ENCODE assay signal across 8 mouse cellular contexts in the genomic region with DNA sequence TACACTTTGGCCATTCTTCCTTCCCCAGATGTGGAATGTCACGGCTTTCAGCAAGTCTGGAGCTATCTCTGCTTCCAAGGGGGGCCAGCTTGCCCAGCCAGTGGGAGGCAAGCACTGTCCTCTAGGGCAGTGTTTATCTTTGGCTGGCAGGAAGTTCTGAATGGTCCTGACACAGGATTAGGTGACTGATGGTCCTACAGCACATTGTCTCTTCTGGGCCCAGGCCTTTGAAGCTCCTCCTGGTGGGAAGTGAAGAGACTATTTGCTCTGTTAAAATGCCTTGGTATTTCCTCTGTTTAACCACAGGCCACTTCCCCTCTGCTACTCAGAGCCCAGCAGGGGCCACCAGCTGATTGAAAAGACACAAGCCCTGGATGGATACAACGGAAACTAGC. TPM values are rescaled to one million over a fixed set of nuclear protein-coding genes. Genes with fewer than 3 reads are reported as not detected.
DNase-seq lines count a peak whose midpoint lies in the region; ATAC-seq and TF ChIP-seq lines count a peak whose summit lies in the region.

No protein-coding gene starts in this region.

- peak overlapping the region; percentile 23 for H3K4me2 ChIP-seq in embryonic facial prominence, embryonic 11.5 days (ENCODE audit: low read depth, low read length)
- no peak overlapping the region for H3K4me2 ChIP-seq in hindbrain, embryonic 14.5 days (replicated peaks)
- H3K4me2 ChIP-seq in lung, embryonic 15.5 days: peak overlapping the region; percentile 34

- DNase-seq in layer of hippocampus, adult 2 months (ENCODE audit: low spot score in 2 of 2): no peak
- DNase-seq in layer of hippocampus, postnatal 14 days (ENCODE audit: low spot score in 2 of 2): no peak
- peak; percentile 57 for DNase-seq in embryonic facial prominence, embryonic 11.5 days (ENCODE audit: low spot score)
- no peak for DNase-seq in hindbrain, embryonic 14.5 days (ENCODE audit: low spot score)
- DNase-seq in splenic B cell, adult 2 months (ENCODE audit: low read depth, low spot score): peak; percentile 54
- DNase-seq in urinary bladder, postnatal 4 days (ENCODE audit: low spot score in 2 of 2): no peak
- DNase-seq in layer of hippocampus, adult 8-10 months (ENCODE audit: low spot score in 2 of 2): no peak

- H3K27me3 ChIP-seq in embryonic facial prominence, embryonic 11.5 days (ENCODE audit: control insufficient read depth, insufficient read depth, low read length): no peaks in the 10 kb centered on the region
- H3K27me3 ChIP-seq in hindbrain, embryonic 14.5 days (ENCODE audit: control insufficient read depth, insufficient read depth, low read length): peaks cover 5% of the 10 kb centered on the region
- H3K27me3 ChIP-seq in lung, embryonic 15.5 days: peaks cover 11% of the 10 kb centered on the region; the same call in 1 of the 2 replicates
- H3K27me3 ChIP-seq in splenic B cell, adult 2 months (ENCODE audit: control insufficient read depth, insufficient read depth, low read length, poor library complexity, severe bottlenecking): no peaks in the 10 kb centered on the region

- no peaks in the 10 kb centered on the region for H3K36me3 ChIP-seq in embryonic facial prominence, embryonic 11.5 days (replicated peaks; ENCODE audit: control insufficient read depth, insufficient read depth, low read depth, low read length)
- no peaks in the 10 kb centered on the region for H3K36me3 ChIP-seq in hindbrain, embryonic 14.5 days (replicated peaks; ENCODE audit: control insufficient read depth, insufficient read depth)
- H3K36me3 ChIP-seq in lung, embryonic 15.5 days: no peaks in the 10 kb centered on the region
- no peaks in the 10 kb centered on the region for H3K36me3 ChIP-seq in splenic B cell, adult 2 months (ENCODE audit: control insufficient read depth, insufficient read depth, low read length, poor library complexity, severe bottlenecking)

- peak overlapping the region; percentile 41 for H3K9ac ChIP-seq in embryonic facial prominence, embryonic 11.5 days (replicated peaks; ENCODE audit: low read length)
- no peak overlapping the region for H3K9ac ChIP-seq in hindbrain, embryonic 14.5 days
- no peak overlapping the region for H3K9ac ChIP-seq in lung, embryonic 15.5 days

- H3K4me3 ChIP-seq in layer of hippocampus, adult 2 months: no peak overlapping the region
- no peak overlapping the region for H3K4me3 ChIP-seq in embryonic facial prominence, embryonic 11.5 days (ENCODE audit: low read depth, low read length)
- H3K4me3 ChIP-seq in hindbrain, embryonic 14.5 days (replicated peaks; ENCODE audit: low read length): no peak overlapping the region
- H3K4me3 ChIP-seq in lung, embryonic 15.5 days: 0 out of 2 replicates have a peak overlapping the region, but pooled peaks have one; percentile 4

- H3K9me3 ChIP-seq in embryonic facial prominence, embryonic 11.5 days (replicated peaks; ENCODE audit: control insufficient read depth, low read length): no peaks in the 10 kb centered on the region
- no peaks in the 10 kb centered on the region for H3K9me3 ChIP-seq in hindbrain, embryonic 14.5 days (ENCODE audit: control insufficient read depth, low read length)
- H3K9me3 ChIP-seq in lung, embryonic 15.5 days: no peaks in the 10 kb centered on the region

- H3K27ac ChIP-seq in layer of hippocampus, adult 2 months: no peak overlapping the region
- H3K27ac ChIP-seq in embryonic facial prominence, embryonic 11.5 days (replicated peaks; ENCODE audit: low read depth, low read length): peak overlapping the region; percentile 56; the same call in 1 of the 2 replicates
- H3K27ac ChIP-seq in hindbrain, embryonic 14.5 days: no peak overlapping the region
- peak overlapping the region; percentile 83 for H3K27ac ChIP-seq in lung, embryonic 15.5 days

- peak; percentile 39 for TF ChIP-seq CTCF in layer of hippocampus, adult 2 months (conservative IDR thresholded peaks at IDR 0.05)

- H3K4me1 ChIP-seq in embryonic facial prominence, embryonic 11.5 days (ENCODE audit: control insufficient read depth, insufficient read depth, low read length): peaks cover 16% of the 10 kb centered on the region
- peaks cover 13% of the 10 kb centered on the region for H3K4me1 ChIP-seq in hindbrain, embryonic 14.5 days (replicated peaks; ENCODE audit: control insufficient read depth, insufficient read depth, low read length)
- peaks cover 46% of the 10 kb centered on the region for H3K4me1 ChIP-seq in lung, embryonic 15.5 days

- 6% methylated on average over 2 of the region's 2 CpGs for WGBS in embryonic facial prominence, embryonic 11.5 days
- 8% methylated on average over 2 of the region's 2 CpGs for WGBS in hindbrain, embryonic 14.5 days
- WGBS in lung, embryonic 15.5 days: 10% methylated on average over 2 of the region's 2 CpGs

- ATAC-seq in embryonic facial prominence, embryonic 11.5 days (replicated peaks; ENCODE audit: insufficient number of reproducible peaks, low FRiP score, low TSS enrichment, low read depth): no peak; the same call in 1 of the 2 replicates
- ATAC-seq in hindbrain, embryonic 14.5 days (ENCODE audit: low FRiP score): 0 out of 2 replicates have a peak, but pooled peaks have one; percentile 34
- ATAC-seq in lung, embryonic 15.5 days (ENCODE audit: borderline replicate concordance, extremely low read depth, low FRiP score, low TSS enrichment): peak; percentile 85

RNA-seq across cellular contexts. Expression of gene Il17rd, which starts 6.2 kb away (rescaled TPM):
- 1 to 10 TPM; 2.8 to 3.2 TPM for total RNA-seq in layer of hippocampus, adult 2 months (2021)
- 1 to 10 TPM; 3.9 to 4.3 TPM for total RNA-seq in layer of hippocampus, postnatal 14 days (2021)
- polyA plus RNA-seq in embryonic facial prominence, embryonic 11.5 days (2014; fragmentation: Nextera tagmentation; extraction: Ambion mirVana): 6.7 and 6.9 TPM in 2 replicates
- polyA plus RNA-seq in hindbrain, embryonic 14.5 days (2014; fragmentation: Nextera tagmentation; extraction: Ambion mirVana): 2.8 TPM in 2 replicates
- polyA plus RNA-seq in lung, embryonic 15.5 days (2015; fragmentation: Nextera tagmentation; extraction: Ambion mirVana): 2.0 and 2.4 TPM in 2 replicates
- total RNA-seq in layer of hippocampus, adult 8-10 months (2022): 1 to 10 TPM; 3.0 to 4.5 (median 3.5) TPM

RNA-seq across cellular contexts. Expression of gene Hesx1, which starts 50.7 kb away (rescaled TPM):
- total RNA-seq in layer of hippocampus, adult 2 months (2021): not detected
- total RNA-seq in layer of hippocampus, postnatal 14 days (2021): not detected
- 1.4 and 3.4 TPM in 2 replicates for polyA plus RNA-seq in embryonic facial prominence, embryonic 11.5 days (2014; fragmentation: Nextera tagmentation; extraction: Ambion mirVana)
- 0.20 TPM in 1 of 2 replicates, not detected in the other for polyA plus RNA-seq in hindbrain, embryonic 14.5 days (2014; fragmentation: Nextera tagmentation; extraction: Ambion mirVana)
- not detected in 2 replicates for polyA plus RNA-seq in lung, embryonic 15.5 days (2015; fragmentation: Nextera tagmentation; extraction: Ambion mirVana)
- not detected for total RNA-seq in layer of hippocampus, adult 8-10 months (2022)

Comparison
In these comparisons a context has a peak if more than half of its experiments do, and no peak if none do; other contexts are left out.
1. DNase-seq: peak in embryonic facial prominence, embryonic 11.5 days (single experiment) and splenic B cell, adult 2 months (single experiment); none in layer of hippocampus, adult 2 months (0 of 2), layer of hippocampus, postnatal 14 days (0 of 2), hindbrain, embryonic 14.5 days (single experiment), urinary bladder, postnatal 4 days (0 of 2) and layer of hippocampus, adult 8-10 months (0 of 2).
2. H3K27ac ChIP-seq: peak in embryonic facial prominence, embryonic 11.5 days (single experiment) and lung, embryonic 15.5 days (single experiment); none in layer of hippocampus, adult 2 months (single experiment) and hindbrain, embryonic 14.5 days (single experiment).